Mouse (Mus musculus): ENCODE results near the gene Sirt6.

- TF ChIP-seq CTCF (IDR thresholded peaks at IDR 0.05; ENCODE audit: low read depth) (no peak), EP300 (IDR thresholded peaks at IDR 0.05; ENCODE audit: low read depth) (no peak)
Measured at GRCm38 (mm10) chr10:81588739-81589138, 38.9 kb downstream of the Sirt6 start.
